Mouse (Mus musculus) layer of hippocampus, adult 11-12 months (tissue): ENCODE measurements around the gene Lysmd2.
"Not testable (repeated sequence)": the region's sequence is repeated elsewhere in the genome, so short reads cannot be mapped to it uniquely, and the experiment has no call there.

Source experiments
- DNase-seq: peaks from one replicate; pipeline ENCODE4 v3.0.0; 2022; ENCODE audit warnings: low spot score

Lysmd2 gene

DNA sequence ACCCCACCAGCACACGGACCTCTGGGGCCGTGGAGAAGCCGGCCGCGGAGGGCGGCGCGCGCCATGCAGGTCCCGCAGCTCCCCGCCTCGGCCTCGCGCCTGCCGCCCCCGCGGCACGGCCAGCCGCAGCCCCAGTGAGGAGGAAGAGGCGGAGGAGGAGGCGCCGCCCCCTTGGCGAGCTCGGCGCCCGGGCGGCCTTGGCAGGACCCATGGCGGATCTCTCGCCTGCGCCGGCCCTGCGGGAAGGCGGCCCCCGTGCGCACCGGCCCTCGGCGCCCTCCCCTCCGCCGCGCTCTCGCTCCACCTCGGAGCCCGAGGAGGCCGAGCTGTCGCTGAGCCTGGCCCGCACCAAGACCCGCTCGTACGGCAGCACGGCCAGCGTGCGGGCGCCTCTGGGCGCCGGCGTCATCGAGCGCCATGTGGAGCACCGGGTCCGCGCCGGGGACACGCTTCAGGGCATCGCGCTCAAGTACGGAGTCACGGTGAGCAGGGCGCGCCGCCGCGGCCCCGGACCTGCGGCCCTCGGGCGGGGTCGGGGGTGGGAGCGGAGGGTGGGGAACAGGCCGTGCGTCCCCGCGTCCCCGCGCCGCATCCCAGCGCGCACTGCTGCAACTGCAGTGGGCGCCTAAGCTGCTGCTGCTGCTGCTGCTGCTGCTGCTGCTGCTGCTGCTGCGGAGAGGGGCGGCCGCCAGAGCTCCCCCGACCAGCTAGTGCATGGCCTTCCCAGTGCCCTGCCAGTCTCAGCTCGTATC lies at the start of gene Lysmd2:
Gene Lysmd2, plus strand, starts transcription at position 186 of the 752 bp plus-strand sequence.
- peak; percentile 68 for DNase-seq

DNA sequence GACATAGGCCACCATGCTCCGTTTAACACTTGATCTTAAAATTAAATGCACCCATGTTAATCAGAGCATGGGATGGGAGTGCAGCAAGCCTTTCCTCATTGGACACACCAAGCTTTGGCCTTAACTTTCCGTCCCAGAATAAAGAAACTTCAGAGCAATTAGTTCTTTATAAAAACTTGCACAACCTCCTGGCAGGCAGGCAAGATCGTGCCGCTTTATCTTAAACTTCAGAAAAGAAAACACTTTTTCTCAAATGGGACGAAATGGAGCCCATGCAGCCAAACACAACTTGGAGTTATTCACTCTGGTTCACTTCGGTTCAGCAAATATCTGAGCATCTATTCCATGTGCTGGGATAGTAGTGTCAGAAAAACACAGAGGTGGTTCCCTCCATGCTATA lies 46.2 kb upstream of the Lysmd2 start:
- no peak for DNase-seq

DNA sequence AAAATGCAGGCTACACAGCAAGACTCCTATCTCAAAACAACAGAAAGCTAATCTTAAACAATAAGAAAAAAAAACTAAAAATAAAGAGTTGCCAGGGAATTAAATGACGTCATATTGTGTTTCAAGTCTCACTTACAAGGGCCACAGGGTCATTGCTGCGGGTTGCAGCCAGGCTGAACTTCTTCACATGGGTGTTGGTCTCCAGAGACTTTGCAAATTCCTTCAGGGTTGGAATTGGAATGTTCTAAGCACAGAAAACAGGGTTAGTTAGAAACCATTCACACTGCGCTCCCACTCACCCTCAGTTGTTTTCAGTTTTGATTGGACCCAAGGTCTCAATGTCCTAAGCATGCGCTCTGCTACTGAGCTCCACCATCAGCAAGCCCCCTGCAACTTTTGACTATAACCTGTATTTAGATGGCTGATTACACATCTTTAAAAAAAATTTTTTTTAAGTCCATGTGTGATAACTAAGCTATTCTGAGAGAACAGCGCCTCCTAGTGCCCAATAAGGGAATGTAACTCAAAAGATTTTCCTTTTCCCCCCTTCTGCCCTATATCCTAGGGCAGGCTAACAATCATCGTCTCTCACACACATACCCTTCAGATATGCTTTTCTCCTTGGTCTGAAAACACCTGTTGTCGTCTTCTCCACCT lies 43.7 kb upstream of the Lysmd2 start:
- DNase-seq = no peak

DNA sequence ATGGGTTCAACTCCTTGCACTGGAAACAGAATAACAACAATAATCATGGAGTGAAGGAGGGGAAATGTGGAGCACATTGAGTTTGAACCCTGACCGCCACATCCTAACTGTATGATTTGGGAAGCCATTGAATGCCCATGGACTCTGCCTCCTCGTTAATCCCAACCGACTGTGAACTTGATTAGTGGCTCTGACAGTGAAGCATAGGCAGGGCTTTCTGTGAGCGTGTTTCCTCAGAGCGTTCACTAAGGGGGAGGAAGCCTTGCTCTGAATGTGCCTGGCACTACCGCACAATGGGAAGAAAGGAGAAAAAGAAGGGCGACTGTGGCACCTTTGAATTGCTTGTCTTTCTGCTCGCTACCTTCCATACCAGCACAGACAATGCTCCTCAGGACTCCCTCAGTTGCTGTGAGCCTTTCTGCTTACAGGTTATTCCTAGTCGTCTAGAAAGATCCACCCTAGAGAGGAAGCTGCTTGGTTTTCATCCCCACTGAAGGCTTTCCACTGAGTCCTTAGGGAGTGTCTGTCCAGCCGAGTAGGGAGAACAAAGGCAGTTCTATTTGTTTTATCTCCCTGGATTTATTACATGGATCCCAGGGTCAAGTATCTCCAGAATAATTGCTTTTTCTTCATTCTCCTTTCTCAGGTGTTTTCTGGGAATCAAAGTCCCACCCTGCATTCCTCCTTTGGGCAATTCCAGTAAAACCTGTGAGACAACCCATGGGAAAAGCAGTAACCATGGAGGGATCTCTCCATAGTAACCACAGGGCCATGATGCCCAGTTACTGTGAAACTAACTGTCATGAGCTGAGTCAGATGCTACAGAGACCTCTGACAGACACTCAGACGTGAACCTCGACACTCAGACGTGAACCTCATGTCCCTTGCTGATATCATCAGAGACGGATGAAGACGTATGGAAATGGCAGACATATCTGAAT lies 35.4 kb upstream of the Lysmd2 start:
- no peak for DNase-seq

DNA sequence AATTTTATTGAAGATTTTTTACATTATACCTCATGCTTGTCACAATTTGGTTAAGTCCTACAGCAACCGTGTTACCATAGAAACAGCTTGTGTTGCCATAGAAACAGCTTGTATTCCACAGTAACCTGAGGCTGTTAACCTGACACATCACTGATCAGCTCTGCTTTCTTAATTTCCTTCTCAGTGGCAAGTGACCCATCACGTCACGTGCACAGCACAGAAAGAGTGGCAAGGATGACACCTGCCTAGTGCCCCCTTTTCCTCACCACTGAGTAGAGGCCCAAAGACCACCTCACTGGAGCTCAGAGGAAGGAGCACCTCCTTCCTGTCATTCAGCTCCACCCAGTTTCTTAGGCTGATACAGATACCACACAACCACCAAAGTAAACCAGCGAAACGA lies 32.1 kb upstream of the Lysmd2 start:
- DNase-seq = no peak

DNA sequence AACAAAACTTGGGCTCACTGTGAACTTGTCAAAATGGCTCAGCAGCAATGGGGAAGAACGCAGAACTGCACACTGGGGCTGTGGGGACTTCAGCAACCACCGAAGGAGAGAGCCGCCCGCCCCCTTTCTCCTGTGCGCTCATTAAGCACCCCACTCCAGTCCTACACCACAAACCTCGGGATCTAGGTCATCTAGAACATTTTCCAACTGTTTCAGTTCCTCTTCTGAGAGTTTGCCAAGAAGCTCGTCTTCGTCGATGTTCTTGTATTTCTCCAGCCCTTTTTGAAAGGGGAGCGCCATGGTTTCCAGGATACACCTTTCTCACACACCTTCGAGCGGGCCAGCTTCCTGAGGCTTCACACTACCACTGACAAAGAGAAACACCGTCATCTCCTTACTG lies 28.5 kb upstream of the Lysmd2 start:
- DNase-seq = no peak

DNA sequence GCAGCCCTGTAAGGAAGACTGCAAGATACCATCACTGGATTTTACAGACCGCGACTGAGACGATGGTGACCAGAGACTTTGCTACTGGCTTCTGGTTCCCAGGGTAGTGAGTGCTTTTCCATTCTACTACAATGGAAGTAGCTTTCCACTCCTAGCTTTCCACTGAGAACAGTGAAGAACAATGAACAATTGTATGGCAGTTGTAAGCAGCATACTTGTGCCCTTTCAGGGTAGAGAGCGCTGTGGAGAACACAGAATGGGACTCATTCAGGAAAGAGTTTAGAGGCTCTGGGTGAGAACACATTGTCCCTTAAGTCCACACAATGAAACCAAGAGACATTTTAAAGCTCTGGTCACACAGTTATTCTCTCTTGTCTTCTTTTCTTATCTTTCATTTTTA lies 27.9 kb upstream of the Lysmd2 start:
- DNase-seq = peak; percentile 45

DNA sequence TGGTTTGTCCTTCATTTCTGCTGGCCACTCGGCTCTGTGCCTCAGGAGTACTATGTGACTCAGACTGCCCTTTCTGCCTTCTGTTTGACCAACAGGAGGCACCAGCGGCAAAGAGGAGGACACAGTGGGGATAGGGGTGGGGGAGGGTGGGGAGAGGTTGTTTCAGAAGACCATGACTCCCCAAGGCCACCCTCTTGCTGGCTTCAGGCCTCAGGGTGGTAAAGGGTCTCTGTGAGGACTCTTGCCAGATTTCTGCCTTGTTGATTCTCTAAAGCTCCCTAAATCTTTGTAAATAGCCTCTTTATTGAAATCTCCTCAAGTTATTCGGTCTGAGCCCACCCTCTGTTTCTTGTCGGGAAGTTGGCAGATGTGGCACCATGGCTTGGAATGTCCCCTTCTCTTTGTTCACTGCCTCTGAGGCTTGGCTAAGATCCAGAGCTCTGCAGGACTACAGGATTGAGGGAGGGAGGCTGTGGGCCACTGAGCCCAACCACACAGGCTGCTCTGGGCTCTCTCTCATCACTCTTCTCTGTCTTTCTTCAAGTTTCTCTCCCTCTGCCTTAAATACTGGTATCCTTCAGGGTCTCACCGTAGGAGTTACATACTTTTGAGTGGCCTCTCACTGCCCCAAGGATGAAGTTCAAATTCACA lies 26.2 kb upstream of the Lysmd2 start:
- DNase-seq = peak; percentile 74

DNA sequence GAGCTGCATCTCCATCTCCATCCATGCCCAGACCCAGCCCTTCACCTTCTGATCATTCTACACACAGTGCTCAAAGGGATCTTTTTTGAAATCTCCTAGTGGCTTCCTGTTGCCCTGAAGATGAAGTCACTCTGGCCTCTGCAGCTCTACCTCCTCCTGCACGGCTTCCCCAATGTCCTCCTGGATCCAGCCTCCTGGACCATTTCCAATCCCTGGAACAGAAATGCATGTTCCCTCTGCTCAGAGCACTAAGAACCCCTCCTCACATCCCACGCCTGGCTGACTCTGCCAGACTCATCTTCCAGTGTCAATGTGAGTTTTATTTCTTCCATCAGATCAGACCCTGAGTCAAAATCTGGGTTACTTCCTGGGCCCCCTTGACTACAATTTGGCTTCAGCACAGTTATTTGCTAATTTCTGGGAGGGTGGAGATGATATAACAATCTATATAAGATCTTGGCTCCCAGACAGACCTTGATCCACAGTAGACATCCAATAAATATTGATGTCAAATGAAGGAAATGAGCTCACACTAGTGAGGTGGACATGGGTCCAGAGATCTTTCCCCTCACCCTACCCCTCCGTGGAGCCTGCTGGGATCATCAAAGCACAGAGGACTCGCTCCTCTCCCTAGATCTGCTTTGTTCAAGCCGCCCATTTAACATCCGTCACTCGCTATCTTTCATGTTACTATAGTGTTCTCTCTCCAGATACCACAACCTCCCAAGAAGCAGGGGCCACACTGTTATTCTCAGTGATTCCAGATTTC lies 25.2 kb upstream of the Lysmd2 start:
- DNase-seq = peak; percentile 62

DNA sequence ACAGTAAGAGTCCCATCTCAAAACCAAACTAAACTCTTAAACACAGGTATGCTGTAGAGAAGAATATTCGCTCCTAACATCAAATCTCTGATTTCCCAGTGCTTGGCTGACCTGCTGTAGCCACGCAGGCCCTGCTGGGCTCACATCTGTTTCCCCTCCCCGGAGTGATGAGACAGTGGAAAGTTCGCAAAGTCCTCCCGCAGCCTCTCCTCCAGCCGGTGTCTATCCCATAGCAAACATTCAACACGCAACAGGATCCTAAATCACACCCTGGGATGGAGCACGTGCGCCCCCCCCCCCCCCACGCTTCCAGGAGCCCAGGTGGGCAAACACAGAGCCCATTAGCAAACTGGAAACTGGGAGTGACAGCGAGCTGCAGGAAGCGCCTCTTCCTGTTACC lies 24.0 kb upstream of the Lysmd2 start:
- no peak for DNase-seq

DNA sequence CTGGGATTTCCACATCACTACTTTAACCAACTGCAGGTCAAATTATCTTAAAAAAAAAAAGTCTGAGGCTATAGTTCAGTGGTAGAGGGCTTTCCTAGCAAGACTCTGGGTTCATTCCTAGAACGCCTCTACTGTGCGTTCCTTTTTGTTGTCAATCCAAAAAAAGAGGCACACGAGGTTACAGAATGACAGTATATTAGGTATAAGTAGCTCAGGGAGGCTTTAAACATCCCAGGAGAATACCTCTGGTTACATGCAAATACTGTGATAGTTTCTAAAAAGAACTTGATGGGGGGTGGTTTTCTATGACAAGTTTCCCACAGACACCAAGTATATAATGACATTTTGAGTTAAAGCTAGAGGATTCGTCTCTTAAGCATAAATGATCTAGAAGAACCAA lies 18.0 kb upstream of the Lysmd2 start:
- DNase-seq = no peak

DNA sequence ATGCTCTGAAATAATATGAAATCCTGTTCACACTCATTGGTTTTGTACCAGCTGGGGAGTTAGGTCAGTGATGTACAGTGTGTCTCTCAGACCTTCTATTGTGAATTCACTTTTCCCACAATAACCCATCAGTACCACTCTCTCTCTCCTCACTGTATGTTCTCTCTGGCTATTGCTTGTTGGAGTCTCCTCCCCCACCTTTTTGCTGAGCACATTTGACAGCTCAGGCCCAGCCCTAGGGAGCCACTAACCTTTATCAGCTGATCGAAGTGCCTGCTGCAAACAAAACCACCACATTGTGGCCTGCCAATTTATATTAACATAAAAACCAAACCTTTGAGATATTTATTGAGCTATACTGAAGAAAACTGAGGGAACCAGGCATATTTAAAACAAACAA lies 16.0 kb upstream of the Lysmd2 start:
- DNase-seq = no peak

DNA sequence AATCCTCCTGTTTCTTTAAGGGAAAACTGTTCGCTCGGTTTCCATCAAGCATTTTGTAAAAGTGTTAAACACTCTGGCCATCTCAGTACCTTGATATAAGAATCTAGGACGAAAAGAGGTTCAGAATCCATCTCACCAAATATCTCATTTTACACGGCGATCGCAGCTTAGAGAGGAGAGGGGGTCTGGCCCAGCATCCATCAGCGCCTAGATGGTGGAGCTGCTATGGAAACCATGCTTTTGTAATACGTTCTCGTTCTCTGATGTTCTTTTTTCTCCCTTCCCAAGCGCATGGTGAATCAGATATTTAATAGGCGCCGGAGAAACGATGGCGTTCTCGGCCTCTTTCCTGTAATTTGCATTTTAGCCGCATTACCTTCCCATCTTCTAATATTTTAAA lies 15.6 kb upstream of the Lysmd2 start:
- DNase-seq = no peak

DNA sequence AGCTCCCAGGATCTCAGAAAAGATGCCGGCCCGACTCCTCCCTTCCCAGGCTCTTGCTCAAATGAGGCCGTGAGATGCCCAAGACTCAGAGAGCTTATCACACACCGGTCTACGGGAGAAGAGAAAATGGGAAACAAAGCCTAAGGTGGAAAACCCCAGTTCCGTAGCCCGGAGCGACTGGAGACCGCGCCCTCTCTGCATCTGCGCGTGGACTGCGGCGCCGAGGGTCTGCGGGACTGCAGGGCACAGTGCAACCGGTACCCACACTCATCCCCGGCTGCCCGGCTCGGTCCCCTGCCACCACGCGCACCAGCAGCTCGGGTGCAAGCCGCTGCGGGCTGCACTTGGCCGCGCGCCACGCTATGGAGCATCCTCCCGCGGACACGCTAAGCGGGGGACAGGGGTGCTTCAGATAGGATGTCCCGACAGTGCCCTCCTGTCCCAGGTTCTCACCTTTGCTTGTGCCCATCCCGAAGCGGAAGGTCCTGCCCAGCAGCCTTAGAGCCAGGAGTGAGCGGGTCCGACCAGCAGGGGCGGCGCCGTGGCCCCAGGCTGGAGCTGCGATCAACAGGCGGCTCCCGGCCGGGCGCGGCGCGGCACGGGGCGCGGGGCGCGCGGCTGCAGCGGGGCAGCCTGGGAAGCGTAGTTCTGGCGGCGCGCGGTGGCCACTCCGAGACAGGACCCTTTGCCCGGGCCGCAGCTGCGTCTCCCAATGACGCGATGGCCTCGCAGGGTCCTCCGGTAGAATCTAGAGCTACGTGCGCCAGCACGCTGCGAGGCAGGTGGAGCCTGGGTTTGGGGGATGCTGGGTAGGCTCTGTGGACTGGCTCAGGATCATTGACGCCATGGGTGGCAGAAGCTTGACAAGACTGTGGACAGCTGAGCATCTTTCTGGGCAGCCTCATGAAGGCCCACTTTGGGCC lies 14.7 kb upstream of the Lysmd2 start, which contains the start of gene Tmod2:
Gene Tmod2, minus strand, starts transcription at position 755 of the 923 bp plus-strand sequence.
- peak; percentile 80 for DNase-seq

DNA sequence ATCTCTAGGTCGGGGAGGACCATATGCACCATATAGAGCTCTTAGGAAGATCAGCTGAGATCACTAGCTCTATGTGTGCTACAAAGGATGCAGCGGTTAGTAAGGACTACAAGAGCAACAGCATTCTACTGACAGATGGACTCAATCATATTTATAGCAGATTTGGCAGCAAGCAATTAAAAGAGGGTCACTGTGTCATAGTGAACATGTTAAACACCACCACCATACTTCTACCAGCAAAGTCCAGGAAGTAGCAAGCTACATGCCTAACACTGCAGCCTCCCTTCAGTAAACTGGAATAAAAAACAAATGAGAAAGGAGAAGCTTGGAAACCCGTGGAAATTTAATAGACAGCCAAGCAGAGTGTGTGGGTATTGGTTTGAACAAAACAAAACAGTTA lies 9.0 kb upstream of the Lysmd2 start:
- DNase-seq = no peak

DNA sequence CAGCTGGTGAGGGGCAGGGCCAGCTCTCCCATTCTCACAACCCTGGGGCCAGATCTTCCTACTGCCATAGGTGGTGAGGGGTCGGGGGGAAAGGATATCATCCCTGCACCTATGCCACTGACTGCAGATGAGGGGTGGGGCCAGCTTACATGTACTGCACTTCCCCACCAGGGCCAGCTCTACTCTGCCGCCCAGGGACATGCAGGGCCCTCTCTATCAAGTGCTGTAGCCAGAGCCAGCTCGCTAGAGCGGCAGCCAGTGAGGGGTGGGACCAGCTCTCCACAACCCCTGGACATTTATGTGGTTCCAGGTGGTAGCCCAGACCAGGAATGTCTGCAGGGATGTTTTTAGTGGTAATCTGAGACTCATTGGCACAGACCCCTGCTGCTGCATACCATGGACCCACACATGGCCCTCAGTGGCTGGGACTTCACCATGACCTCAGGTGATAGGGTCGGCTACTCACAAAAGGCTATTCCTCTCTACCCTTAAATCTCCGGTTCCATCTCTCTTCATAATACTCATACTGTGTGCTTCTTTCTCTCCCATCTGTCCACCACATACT lies 6.6 kb upstream of the Lysmd2 start:
- no peak for DNase-seq

DNA sequence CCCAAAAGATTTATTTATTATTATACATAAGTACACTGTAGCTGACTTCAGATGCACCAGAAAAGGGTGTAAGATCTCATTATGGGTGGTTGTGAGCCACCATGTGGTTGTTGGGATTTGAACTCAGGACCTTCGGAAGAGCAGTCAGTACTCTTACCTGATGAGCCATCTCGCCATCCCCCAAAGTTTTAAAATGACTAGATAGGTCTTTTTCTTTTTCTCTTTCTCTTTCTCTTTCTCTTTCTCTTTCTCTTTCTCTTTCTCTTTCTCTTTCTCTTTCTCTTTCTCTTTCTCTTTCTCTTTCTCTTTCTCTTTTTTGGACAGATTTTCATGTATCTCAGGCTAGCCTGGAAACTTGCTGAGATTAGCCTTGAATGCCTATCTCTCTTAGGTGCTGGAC lies 5.8 kb upstream of the Lysmd2 start:
- DNase-seq = not testable (repeated sequence)

DNA sequence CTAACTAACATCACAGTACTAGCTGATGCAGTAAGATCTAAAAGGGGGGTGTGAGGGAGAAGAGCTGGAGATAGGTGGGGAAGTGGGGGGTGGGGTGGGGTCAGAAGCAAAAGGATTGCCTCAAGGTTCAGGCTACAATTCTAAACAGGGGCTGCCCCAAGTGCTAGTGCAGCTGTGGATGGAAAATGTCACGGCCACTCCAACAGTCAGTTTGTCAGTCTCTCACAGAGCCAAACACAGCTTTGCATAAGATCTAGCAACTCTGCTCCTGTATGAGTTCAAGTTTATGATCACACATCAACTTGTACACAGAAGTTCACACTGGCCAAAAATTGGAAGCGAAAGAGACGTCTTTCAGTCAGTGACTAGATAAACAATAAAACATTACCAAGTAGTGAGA lies 4.1 kb upstream of the Lysmd2 start:
- no peak for DNase-seq

DNA sequence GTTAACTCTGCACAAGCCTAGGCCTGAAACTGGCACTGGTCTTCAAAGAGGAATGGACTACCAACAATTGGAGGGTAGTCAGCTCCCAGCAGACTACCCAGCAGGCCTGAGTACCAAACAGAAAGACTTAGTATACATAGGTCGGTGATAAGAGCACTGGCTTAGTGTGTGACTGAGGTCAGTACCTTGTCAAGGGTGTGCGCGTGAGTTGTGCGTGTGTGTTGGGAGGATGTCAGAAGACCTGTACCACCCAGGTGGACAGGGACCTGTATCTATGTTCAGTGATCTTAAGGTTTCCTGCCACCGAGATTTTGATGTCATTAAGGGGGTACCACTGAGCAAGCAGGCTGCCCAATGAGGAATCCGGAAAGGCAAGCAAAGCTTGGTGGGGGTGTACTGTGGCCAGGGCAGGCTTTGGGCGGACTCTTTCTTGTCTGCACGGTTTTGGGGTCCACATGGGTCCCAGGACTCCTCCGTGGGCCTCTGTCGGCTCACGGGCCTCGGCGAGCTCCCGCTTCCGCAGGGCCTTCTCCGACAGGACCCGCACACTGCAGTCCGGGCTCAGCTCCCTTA lies 472 bp upstream of the Lysmd2 start:
- DNase-seq = no peak

DNA sequence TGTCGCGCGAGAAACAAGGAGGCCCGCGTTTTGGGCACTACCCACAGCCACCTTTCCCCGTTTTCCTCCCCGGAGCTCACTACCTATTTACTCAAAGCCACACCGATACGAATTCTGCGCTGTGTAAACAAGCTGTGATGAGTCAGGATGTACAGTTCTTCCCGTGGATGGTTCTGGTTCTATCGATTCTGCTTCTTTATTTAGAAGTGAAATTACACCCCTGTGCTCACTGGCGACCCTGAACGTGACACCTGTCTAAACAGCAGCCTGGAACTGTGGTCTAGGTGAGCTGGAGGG lies 715 bp downstream of the Lysmd2 start:
- DNase-seq = peak; percentile 31
